15 mouse cellular contexts compared by ENCODE assay signal in the genomic region with DNA sequence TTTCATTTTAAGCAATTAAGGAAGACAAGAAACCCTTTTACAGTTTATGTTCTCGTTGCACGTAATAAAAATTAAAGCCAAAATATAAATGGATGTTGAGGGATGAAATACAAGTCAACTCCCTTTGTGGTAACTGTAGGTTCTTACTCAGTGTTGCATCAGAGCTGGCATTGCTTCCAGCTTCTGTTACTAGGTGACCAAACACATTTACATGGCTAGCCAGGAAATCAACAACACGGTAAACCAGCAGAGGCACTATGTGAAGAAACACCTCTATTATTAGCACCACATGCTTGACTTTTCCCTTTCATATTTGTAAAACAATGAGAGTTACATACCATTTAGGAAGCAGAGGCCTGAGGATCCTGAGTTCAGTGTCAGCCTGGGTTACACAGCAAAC. TPM values are rescaled to one million over a fixed set of nuclear protein-coding genes. Genes with fewer than 3 reads are reported as not detected.
A peak's percentile ranks its signal among the peaks of the same experiment; 100 is the strongest.
DNase-seq lines count a peak whose midpoint lies in the region; ATAC-seq lines count a peak whose summit lies in the region.
"Had no signal": no experiment of that assay in that cellular context is flagged by ENCODE, and none has a peak within 500 bp of the region (broad histone marks: within the 10 kb centered on the region; RNA-seq: fewer than 3 reads in every experiment).

No protein-coding gene starts in this region.

- 89% methylated on average over 3 of the region's 3 CpGs for WGBS in heart, embryonic 10.5 days

- peak; percentile 63 to 68 for DNase-seq in heart, adult 18-20 months
- no peak for DNase-seq in heart, embryonic 10.5 days (ENCODE audit: low spot score)
- peak; percentile 88 for DNase-seq in 416B (ENCODE audit: low read depth)
- DNase-seq in lung, postnatal 10 days, result peak; percentile 14
- DNase-seq in left cerebral cortex, postnatal 14 days (ENCODE audit: low spot score in 2 of 2), result no peak
- DNase-seq in frontal cortex, postnatal 10 days (ENCODE audit: low spot score in 2 of 2), result no peak
- DNase-seq: cerebellum, adult 9-11 months; kidney, postnatal 14 days; retina, postnatal 1 day had no signal

- no peaks in the 10 kb centered on the region for H3K4me1 ChIP-seq in heart, embryonic 10.5 days
- H3K4me1 ChIP-seq: embryonic facial prominence, embryonic 12.5 days had no signal

- H3K4me3 ChIP-seq in heart, embryonic 10.5 days, result no peak overlapping the region
- H3K4me3 ChIP-seq: embryonic facial prominence, embryonic 12.5 days; lung, embryonic 15.5 days had no signal

- no peaks in the 10 kb centered on the region for H3K9me3 ChIP-seq in heart, embryonic 10.5 days
- H3K9me3 ChIP-seq: embryonic facial prominence, embryonic 12.5 days; lung, embryonic 15.5 days had no signal

- no peaks in the 10 kb centered on the region for H3K27me3 ChIP-seq in heart, embryonic 10.5 days (ENCODE audit: insufficient read depth, poor library complexity, severe bottlenecking)
- H3K27me3 ChIP-seq: embryonic facial prominence, embryonic 12.5 days; lung, embryonic 15.5 days had no signal

- no peak overlapping the region for H3K27ac ChIP-seq in heart, embryonic 10.5 days
- H3K27ac ChIP-seq: embryonic facial prominence, embryonic 12.5 days; hindbrain, embryonic 14.5 days; lung, embryonic 15.5 days; stomach, postnatal 0 days had no signal

- H3K36me3 ChIP-seq in heart, embryonic 10.5 days, result peaks cover 11% of the 10 kb centered on the region
- H3K36me3 ChIP-seq: embryonic facial prominence, embryonic 12.5 days had no signal

- ATAC-seq in common myeloid progenitor, adult 5-6 weeks (replicated peaks; ENCODE audit: low read depth, poor library complexity, severe bottlenecking), result peak; percentile 56; the same call in 1 of the 2 replicates
- ATAC-seq in activated CD4-positive, CD25-positive, alpha-beta regulatory T cell, adult 4 months, result no peak

- intact Hi-C loops in left cerebral cortex, postnatal 14 days (cut with DNase I), result no loop called here

RNA-seq across cellular contexts. Expression of a gene that starts 21.6 kb away (rescaled TPM):
- 10 to 100 TPM; 66.8 to 74.7 TPM for total RNA-seq in heart, adult 18-20 months (2021)
- polyA plus RNA-seq in heart, embryonic 10.5 days (2016; fragmentation: Nextera tagmentation; extraction: Ambion mirVana), result 9.7 and 11.4 TPM in 2 replicates
- total RNA-seq in common myeloid progenitor, adult 5-6 weeks (2017), result 81.2 and 99.4 TPM in 2 replicates
- 10 to 100 TPM; 85.1 to 87.0 TPM for total RNA-seq in left cerebral cortex, postnatal 14 days (2021)
- polyA plus RNA-seq in activated CD4-positive, CD25-positive, alpha-beta regulatory T cell, adult 4 months (2017; shearing (Covaris generic)), result 10 to 100 TPM; 13.5 to 15.7 TPM

RNA-seq across cellular contexts. Expression of a gene that starts 45.6 kb away (rescaled TPM):
- total RNA-seq in heart, adult 18-20 months (2021), result 1 to 10 TPM in 1 of 2 experiments, under 1 TPM in 1; 0.20 to 2.6 TPM
- polyA plus RNA-seq in heart, embryonic 10.5 days (2016; fragmentation: Nextera tagmentation; extraction: Ambion mirVana), result 0.11 TPM in 1 of 2 replicates, not detected in the other
- not detected in 2 replicates for total RNA-seq in common myeloid progenitor, adult 5-6 weeks (2017)
- total RNA-seq in left cerebral cortex, postnatal 14 days (2021), result not detected
- polyA plus RNA-seq in activated CD4-positive, CD25-positive, alpha-beta regulatory T cell, adult 4 months (2017; shearing (Covaris generic)), result 1 to 10 TPM; 1.9 to 2.7 TPM
- polyA plus RNA-seq: embryonic facial prominence, embryonic 12.5 days; hindbrain, embryonic 14.5 days; stomach, postnatal 0 days had no signal

Comparison
In these comparisons a context has a peak if more than half of its experiments do, and no peak if none do; other contexts are left out.
1. DNase-seq: peak in heart, adult 18-20 months (2 of 2), 416B (single experiment) and lung, postnatal 10 days (single experiment); none in heart, embryonic 10.5 days (single experiment), left cerebral cortex, postnatal 14 days (0 of 2) and frontal cortex, postnatal 10 days (0 of 2).